Comparison of ENCODE assay signal across 9 mouse cellular contexts in genomic region chr11:23979332-23979731, GRCm38 (mm10).
DNase-seq lines count a peak whose midpoint lies in the region; ATAC-seq and TF ChIP-seq lines count a peak whose summit lies in the region.
"Had no signal": no experiment of that assay in that cellular context is flagged by ENCODE, and none has a peak within 500 bp of the region (broad histone marks: within the 10 kb centered on the region; RNA-seq: fewer than 3 reads in every experiment).

No protein-coding gene starts in this region.

- no peak overlapping the region for H3K27ac ChIP-seq in heart, embryonic 10.5 days
- no peak overlapping the region for H3K27ac ChIP-seq in kidney, embryonic 14.5 days (ENCODE audit: low read depth, low read length)
- no peak overlapping the region for H3K27ac ChIP-seq in limb, embryonic 12.5 days
- H3K27ac ChIP-seq in stomach, postnatal 0 days (replicated peaks): no peak overlapping the region
- H3K27ac ChIP-seq: embryonic facial prominence, embryonic 15.5 days had no signal

- no peak for TF ChIP-seq EP300 in stomach, postnatal 0 days (optimal IDR thresholded peaks at IDR 0.05)

- H3K36me3 ChIP-seq in heart, embryonic 10.5 days: no peaks in the 10 kb centered on the region
- H3K36me3 ChIP-seq in kidney, embryonic 14.5 days (ENCODE audit: control insufficient read depth, insufficient read depth, low read length): no peaks in the 10 kb centered on the region
- H3K36me3 ChIP-seq in limb, embryonic 12.5 days: no peaks in the 10 kb centered on the region
- no peaks in the 10 kb centered on the region for H3K36me3 ChIP-seq in stomach, postnatal 0 days (ENCODE audit: control insufficient read depth, insufficient read depth, low read length)
- H3K36me3 ChIP-seq: embryonic facial prominence, embryonic 15.5 days had no signal

- TF ChIP-seq CTCF in stomach, postnatal 0 days (IDR thresholded peaks at IDR 0.05; ENCODE audit: low read depth): peak; percentile 97

- peak; percentile 81; the same call in 1 of the 2 replicates for ATAC-seq in kidney, embryonic 14.5 days (ENCODE audit: low FRiP score, low TSS enrichment)
- ATAC-seq in limb, embryonic 12.5 days (ENCODE audit: insufficient number of reproducible peaks, insufficient read depth, low FRiP score, low TSS enrichment, low read depth): peak; percentile 78
- no peak; the same call in 1 of the 2 replicates for ATAC-seq in stomach, postnatal 0 days (ENCODE audit: low FRiP score, low TSS enrichment)

- no peak overlapping the region for H3K4me3 ChIP-seq in heart, embryonic 10.5 days
- no peak overlapping the region for H3K4me3 ChIP-seq in kidney, embryonic 14.5 days (ENCODE audit: low read length)
- H3K4me3 ChIP-seq in limb, embryonic 12.5 days (replicated peaks): no peak overlapping the region
- H3K4me3 ChIP-seq in stomach, postnatal 0 days (ENCODE audit: low read depth, low read length): no peak overlapping the region
- H3K4me3 ChIP-seq: embryonic facial prominence, embryonic 15.5 days had no signal

- H3K4me2 ChIP-seq in kidney, embryonic 14.5 days (replicated peaks; ENCODE audit: low read depth, low read length): no peak overlapping the region
- no peak overlapping the region for H3K4me2 ChIP-seq in limb, embryonic 12.5 days
- H3K4me2 ChIP-seq in stomach, postnatal 0 days (replicated peaks; ENCODE audit: low read depth): no peak overlapping the region
- H3K4me2 ChIP-seq: embryonic facial prominence, embryonic 15.5 days had no signal

- no peaks in the 10 kb centered on the region for H3K4me1 ChIP-seq in heart, embryonic 10.5 days
- H3K4me1 ChIP-seq in kidney, embryonic 14.5 days (ENCODE audit: control insufficient read depth, insufficient read depth, low read length): no peaks in the 10 kb centered on the region
- H3K4me1 ChIP-seq in limb, embryonic 12.5 days (replicated peaks): no peaks in the 10 kb centered on the region
- no peaks in the 10 kb centered on the region for H3K4me1 ChIP-seq in stomach, postnatal 0 days (replicated peaks; ENCODE audit: control insufficient read depth, insufficient read depth)
- H3K4me1 ChIP-seq: embryonic facial prominence, embryonic 15.5 days had no signal

- peak; percentile 81 to 84 for DNase-seq in B cell, adult 2 months
- DNase-seq in adrenal gland, postnatal 14 days: peak; percentile 78
- peak; percentile 63 for DNase-seq in embryo, embryonic 9.5 days (ENCODE audit: extremely low spot score)
- peak; percentile 86 for DNase-seq in heart, embryonic 10.5 days (ENCODE audit: low spot score)
- DNase-seq in neural tube, embryonic 10.5 days (ENCODE audit: extremely low spot score, low spot score): peak; percentile 77
- DNase-seq in stomach, postnatal 0 days (ENCODE audit: low spot score): peak; percentile 79

- no peak overlapping the region for H3K9ac ChIP-seq in kidney, embryonic 14.5 days (ENCODE audit: low read depth, low read length)
- H3K9ac ChIP-seq in limb, embryonic 12.5 days (replicated peaks): no peak overlapping the region
- no peak overlapping the region for H3K9ac ChIP-seq in stomach, postnatal 0 days (ENCODE audit: low read length)
- H3K9ac ChIP-seq: embryonic facial prominence, embryonic 15.5 days had no signal

- H3K27me3 ChIP-seq in heart, embryonic 10.5 days (ENCODE audit: insufficient read depth, poor library complexity, severe bottlenecking): peaks cover 6% of the 10 kb centered on the region; the same call in 1 of the 2 replicates
- no peaks in the 10 kb centered on the region for H3K27me3 ChIP-seq in kidney, embryonic 14.5 days (ENCODE audit: control insufficient read depth, insufficient read depth, low read length)
- H3K27me3 ChIP-seq in limb, embryonic 12.5 days: no peaks in the 10 kb centered on the region
- H3K27me3 ChIP-seq in stomach, postnatal 0 days (ENCODE audit: control insufficient read depth, insufficient read depth, low read length): no peaks in the 10 kb centered on the region
- H3K27me3 ChIP-seq: embryonic facial prominence, embryonic 15.5 days had no signal

- H3K9me3 ChIP-seq in heart, embryonic 10.5 days: no peaks in the 10 kb centered on the region
- H3K9me3 ChIP-seq in kidney, embryonic 14.5 days (ENCODE audit: control insufficient read depth, low read length): no peaks in the 10 kb centered on the region
- no peaks in the 10 kb centered on the region for H3K9me3 ChIP-seq in limb, embryonic 12.5 days
- no peaks in the 10 kb centered on the region for H3K9me3 ChIP-seq in stomach, postnatal 0 days (ENCODE audit: control insufficient read depth, low read length)
- H3K9me3 ChIP-seq: embryonic facial prominence, embryonic 15.5 days had no signal

- 11% methylated on average over 5 of the region's 5 CpGs for WGBS in heart, embryonic 10.5 days
- WGBS in kidney, embryonic 14.5 days: 11% methylated on average over 5 of the region's 5 CpGs
- WGBS in limb, embryonic 12.5 days: 11% methylated on average over 5 of the region's 5 CpGs
- 6% methylated on average over 5 of the region's 5 CpGs for WGBS in stomach, postnatal 0 days
